Mouse (Mus musculus) thymus, postnatal 25 days (tissue): ENCODE measurements around the gene Sec31a.
"Not testable (repeated sequence)": the region's sequence is repeated elsewhere in the genome, so short reads cannot be mapped to it uniquely, and the experiment has no call there.

ENCODE experiments used
- DNase-seq: peaks from one replicate; pipeline ENCODE4 v3.0.0; 2022

Gene Sec31a

DNA sequence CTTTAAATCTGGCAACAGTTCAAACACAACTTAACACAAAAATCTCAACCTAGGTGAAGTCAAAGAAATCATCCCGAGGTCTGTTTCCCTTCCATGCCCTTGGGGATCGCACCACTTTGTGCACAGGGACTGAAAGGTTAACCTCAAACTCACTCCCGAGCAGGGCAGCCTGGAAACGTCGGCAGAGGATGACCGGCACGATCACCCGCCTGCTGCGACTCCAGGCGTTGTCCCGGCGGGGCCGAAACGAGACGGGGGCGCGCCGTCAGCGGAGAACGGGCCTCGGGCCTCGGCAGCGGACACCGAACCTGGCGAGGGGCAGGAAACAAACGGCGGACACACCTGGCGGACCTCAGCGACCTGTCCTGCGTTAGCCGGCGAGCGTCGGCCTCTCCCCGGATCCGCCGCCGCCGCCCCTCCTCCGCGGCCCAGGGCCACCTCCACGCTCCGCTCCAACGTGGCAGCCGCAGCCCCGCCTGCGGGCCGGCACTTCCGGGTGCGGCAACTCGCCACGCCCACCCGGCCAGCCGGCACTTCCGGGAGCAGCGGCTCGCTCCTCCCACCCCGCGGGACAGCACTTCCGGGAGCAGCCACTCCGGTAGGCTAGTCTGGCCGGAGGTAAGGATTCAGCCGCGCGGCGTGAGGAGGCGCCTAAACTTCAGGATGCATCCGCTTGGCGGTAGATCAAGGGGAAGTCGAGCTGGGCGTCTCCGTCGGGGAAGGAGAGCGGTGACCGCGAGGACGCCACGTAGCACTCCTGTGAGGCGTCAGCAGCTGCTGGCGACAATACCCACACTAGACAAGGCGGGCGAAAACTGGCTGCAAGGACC is at the start of gene Sec31a:
Gene Sec31a, minus strand, starts transcription at position 474 of the 830 bp plus-strand sequence.
- peak; percentile 98 for DNase-seq

DNA sequence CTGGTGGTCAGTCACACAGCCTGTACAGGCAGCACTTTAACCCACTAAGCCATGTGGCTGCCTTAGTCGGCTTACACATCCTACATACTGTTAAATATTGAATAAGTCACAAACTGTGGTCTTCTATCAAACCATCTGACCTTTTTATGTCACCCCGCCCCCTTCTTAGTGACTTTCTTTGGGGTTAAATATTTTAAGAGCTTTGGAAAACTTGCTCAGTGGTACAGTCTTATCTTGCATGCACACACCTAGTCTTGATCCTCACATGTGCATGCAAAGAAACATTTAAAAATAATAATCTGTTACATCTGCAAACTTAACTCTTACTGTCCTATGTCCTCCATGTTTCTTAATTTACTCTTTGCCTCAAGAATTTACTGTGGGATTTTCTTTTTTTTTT is 46.3 kb upstream of the Sec31a start:
- DNase-seq: no peak

DNA sequence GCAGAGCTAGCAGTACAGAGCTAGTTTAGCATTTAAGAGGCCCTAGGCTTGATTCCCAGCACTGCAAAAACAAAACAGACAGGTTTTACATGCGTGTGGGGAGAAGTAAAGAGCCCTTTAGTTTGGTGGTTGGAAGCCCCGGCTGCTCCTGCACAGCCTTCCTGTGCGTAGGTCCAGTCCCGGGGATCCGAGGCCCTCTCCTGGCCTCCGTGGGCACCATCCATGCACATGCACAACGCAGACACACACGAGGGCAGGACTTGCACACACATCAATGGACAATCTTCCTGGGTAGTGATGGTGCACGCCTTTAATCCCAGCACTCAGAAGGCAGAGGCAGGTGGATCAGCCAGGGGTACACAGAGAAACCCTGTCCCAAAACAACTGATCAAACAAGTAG is 45.5 kb upstream of the Sec31a start:
- no peak for DNase-seq

DNA sequence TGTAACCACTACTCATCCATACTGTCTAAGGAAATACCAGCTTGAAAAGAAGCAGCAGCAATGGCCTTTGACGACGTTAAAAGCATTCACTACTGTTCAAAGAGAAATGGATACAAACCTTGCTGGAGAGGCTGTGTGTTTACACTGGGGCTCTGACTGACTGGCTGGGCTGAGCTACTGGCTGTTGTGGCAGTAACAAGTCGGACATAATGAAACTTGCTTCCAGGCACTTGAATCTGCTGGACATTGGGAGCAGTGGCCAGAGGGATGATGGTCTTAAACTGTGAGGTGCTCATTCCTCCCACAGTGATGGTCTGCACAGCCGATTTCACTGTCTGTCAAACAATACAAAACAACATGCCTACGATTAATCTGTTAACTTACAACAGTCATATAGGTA is 43.4 kb upstream of the Sec31a start:
- no peak for DNase-seq

DNA sequence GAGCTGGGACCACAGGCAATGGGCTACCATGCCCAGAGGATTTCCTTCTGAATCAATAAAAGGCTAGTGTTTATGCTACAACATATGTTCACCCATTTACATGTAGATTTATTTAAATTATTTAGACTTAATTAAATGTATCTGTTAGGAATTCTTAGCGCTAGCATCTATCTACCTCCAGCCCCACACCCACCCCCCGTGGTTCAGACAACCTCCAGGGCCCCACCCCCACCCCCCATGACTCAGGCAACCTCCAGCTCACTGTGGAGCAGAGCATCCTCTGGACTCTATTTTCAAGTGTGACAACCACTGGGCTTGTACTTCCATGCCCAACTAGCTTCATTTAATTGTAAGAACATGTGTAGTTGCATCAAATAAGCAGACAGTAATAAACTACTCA is 35.8 kb upstream of the Sec31a start:
- no peak for DNase-seq

DNA sequence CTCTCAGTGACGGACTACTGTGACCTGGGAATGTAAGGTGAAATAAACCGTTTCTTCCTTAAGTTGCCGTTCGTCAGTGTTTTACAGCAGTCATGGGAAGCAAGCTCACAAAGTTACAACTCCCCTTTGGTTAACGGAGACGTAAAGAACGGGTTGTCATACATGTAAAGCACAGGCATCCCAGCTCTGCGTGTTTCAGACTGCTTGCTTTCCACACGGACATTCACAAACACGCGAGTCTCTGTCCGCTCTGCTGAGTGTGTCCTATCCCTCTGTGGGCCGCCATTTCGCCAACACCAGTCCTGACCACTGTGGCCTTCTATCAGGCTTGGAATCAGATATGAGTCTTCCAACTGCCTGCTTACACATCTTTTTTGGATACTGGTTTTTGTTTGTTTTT is 22.8 kb upstream of the Sec31a start:
- no peak for DNase-seq

DNA sequence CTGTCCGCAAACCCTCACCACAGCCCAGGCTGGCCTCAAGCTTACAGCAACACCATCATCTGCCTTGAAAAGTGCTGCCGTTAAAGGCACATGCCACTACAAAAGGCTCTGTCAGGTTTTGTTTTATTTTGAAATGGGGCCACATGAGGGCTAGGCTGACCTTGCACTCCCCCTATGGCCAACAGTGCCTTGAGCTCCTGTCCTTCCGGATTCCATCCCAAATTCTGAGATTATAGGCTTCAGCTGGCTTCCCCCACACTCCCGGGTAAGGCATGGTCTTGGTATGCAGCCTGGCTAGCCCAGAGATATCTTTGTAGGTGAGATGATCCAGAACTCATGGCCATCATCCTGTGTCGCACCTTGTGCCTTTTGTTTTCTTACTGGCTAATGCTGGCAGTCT is 21.9 kb upstream of the Sec31a start:
- no peak for DNase-seq

DNA sequence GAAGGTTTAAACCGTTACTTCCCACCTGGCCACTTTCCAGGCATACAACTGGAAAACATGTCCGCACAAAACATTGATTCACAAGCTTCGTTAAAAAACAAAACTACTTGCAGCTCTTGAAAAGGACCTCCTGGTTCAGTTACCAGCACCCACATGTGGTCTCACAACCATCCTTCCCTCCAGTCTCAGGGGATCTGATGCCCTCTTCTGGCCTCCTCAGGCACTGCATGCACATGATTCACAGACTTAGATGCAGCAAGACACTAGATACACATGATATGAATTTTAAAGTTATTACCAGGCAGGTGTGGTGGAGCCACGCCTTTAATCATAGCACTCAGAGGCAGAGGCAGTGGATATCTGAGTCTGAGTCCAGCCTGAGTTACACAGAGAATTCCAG is 21.1 kb upstream of the Sec31a start:
- no peak for DNase-seq

DNA sequence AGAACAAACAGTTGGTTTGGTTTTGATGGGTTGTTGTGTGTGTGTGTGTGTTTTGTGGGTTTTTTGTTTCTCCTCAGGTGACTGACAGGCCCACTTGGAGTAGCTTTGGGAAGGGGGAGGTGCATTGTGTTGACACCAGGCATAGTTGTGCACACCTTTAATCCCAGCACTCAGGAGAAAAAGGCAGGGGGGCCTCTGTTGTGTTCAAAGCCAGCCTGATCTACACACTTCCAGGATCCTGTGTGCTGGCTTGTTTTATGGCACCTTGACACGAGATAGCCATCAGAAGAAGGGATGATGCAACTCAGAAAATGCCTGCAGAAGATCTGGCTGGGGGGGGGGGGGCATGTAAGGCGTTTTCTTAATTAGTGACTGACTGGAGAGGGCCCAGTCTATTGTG is 14.9 kb upstream of the Sec31a start:
- DNase-seq: no peak

DNA sequence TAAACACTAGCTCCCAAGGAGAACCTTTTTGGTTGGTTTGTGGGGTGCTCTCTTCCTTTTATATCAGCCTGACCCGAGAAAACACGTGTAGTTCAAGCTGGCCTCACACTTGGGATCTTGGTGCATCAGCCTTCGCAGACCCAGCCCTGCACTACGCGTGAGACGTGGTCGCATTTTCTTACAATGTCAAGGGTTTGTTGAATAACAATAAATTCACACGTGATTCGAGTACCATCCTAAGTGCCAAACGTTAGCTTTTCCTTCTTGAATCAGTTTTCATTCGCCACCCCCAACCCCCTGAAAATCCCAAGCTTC is 14.0 kb upstream of the Sec31a start:
- no peak for DNase-seq

DNA sequence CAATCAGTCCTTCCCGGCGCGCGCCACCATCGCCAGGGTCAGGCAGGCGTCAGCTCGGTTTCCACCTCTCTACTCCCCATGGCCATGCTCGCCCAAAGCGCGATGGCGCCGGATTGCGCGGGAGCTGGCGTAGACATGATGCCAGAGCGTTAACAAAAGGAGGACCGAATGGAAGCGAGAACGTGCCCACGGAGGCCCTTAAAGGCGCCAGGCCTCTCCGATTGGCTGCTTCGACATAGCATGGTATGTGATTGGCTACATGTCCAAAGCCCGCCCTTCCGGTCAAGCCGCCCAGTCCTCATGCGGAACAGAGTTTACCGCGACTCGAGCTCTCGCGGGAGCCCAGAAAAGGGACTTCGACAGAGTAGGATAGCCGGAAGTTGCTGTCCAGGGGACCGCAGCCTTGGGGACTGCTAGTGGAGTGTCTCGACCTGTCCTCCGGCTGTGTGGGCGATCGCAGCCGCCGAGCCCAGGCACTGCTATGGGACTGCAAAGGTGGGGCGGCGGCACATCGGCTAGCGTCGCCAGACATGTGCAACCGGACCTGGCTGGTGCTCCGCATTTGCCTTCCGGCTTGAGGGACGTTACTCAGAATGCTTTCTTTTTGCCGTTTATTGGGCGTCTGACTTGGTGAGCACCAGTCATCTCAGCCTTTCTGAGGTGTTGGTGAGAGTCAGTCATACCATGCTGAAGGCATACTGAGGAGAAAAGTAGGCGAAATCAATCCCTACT is 13.5 kb upstream of the Sec31a start:
- DNase-seq: peak; percentile 87

DNA sequence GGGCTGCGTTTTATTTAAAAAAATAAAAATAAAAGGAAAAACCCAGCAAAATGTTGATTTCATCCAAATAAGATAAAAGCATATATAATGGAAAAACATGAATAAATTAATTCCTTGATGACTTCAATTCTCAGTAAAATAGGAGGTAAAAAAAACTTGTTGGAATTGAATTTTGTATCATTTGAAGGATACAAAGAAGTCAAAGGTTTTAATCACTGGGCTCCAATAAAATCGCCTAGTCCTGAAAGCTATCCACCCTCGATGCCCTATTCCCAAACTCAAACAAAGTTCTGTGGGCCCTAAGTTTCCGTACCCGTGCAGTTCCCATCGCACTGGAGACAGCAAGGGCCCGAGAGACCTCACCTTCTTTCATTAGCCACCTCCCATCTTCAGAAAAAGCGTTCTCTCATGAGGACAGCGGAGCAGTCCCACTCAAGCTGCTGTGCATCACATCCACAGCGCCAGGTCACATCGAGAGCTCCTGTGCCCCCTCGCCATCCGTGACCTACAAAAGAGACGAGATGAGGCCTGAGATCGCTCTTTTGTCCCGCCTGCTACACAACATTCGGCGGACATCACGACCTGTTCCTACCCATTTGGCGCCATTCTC is 12.8 kb upstream of the Sec31a start:
- no peak for DNase-seq

DNA sequence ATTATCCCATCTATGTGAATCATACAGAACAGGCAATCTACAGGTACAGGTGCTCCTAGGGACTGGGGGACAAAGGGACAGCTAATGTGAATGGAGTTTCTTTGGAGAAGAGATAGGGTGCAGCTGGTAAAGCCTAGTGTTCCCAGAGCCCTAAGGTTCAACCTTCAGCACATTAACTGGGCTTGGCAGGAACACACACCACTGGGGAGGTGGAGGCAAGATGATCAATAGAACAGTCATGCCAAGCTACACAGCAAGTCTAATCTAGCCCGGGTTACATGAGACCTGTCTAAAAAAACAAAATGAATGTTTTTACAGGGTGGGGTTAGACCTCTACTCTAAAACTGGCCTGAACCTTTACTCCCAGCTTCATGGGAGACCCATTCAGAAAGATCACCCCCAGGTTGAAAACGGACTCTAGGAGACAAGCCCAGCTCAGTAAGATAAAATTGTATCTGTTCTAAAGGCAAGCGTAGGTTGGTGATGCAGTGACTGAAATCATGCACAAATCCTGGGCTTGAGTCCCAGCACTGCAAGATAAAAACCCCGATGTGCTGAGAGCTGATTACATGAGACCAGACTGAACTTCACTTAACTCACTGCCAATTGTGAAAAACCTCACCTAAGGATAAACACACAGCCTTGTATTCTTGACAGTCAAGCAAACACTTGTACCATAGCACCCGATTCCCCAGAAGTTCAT is 12.1 kb upstream of the Sec31a start:
- no peak for DNase-seq

DNA sequence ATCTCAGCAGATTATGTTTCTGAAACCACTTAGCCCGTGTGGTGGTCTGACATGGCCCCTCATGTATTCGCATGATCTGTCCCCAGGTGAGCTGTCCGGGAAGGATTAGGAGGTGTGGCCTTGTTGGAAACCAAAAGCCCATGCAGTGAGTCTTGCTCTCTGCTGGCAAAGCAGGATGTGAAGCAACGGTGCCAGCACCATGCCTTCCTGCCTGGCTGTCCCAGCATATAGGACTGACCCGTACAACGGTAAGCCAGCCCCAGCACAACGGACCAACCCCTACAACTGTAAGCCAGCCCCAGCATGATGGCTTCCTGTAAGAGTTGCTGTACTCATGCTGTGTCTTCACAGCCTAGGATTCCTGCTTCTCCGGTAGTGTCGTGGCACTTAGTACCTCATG is 11.2 kb upstream of the Sec31a start:
- no peak for DNase-seq

DNA sequence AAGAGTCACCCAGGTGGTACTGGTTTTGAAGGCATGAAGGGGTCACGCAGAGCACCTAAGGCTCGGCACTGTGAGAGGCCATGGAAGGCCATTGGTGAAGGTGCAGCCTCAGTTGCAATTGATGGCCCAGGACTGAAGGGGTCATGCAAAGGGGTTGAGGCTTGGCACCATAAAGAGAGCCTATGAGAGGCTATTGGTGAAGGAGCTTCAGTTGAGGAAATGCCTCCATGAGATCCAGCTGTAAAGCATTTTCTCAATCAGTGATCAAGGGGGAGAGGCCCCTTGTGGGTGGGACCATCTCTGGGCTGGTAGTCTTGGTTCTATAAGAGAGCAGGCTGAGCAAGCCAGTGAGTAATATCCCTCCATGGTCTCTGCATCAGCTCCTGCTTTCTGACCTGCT is 9.8 kb upstream of the Sec31a start:
- not testable (repeated sequence) for DNase-seq

DNA sequence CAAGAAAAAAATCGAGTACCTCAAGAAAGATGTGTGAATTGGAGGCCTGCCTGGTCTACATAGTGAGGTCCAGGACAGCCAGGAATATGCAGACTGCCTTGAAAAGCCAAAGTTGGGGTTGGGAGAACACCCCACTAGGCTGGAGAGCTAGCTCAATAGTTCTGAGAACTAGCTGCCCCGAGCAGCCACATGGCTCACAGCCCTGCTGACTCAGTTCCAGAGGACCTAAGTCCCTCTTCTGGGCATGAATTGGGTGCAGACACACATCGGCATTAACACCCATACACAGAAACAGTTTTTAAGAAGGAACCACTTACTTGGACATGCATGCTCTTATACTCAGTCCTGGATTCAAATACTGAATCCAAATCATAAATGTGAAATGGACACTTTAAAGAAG is 8.2 kb upstream of the Sec31a start:
- no peak for DNase-seq

DNA sequence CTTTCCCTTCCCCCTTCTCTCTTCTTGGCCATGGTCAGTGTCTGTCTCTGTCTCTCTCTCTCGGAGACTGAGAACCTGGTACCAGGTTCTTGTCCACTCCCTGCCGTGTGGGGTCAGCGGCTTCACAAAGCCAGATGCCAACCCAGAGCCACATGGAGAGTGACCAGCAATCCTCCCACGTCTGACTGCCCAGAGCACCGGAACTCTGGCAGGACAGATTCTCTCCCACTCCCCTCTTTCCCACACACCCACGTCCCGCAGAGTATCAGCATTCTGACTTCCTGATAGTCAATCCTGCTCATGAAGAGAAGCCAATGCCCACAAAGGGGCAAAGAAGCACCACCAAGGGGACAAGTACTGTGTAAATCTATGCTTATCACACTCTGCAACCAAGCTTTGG is 7.6 kb upstream of the Sec31a start:
- no peak for DNase-seq

DNA sequence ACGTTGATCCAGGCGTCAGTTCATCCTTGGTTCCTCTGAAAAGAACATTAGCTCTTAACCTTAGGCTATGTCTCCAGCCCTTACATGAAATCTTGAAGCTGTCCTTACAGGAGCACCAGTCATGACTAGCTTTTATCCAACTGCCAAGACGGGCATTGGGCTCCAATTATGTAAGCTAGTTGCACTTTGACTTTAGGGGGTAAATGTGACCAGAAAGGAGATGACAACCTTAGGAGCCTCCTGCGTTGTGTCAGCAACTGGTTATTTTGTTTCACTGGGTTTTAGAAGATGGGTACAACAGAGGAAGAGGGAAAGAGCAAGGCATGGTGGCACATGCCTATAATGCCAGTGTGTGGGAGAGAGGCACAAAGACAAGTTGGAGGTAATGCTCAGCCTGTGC is 2.8 kb upstream of the Sec31a start:
- no peak for DNase-seq

DNA sequence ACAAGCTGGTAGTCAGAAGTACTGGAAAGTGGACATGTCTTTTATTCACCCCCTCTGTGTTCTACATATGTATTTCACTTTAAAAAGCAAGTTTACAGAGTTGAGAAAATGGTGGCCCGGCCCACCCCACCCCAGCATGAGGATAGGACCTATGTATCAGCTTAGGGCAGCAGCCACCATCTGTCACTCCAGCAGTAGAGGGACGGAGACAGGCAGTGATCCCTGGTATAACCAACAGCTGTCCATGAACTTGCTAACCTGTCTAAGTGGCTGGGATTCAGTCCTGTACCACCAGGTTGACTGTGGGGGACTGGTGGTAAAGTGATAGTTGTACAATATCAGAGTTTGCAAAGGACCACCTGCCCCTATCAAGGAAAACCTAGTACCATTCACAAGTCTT is 2.0 kb upstream of the Sec31a start:
- no peak for DNase-seq

DNA sequence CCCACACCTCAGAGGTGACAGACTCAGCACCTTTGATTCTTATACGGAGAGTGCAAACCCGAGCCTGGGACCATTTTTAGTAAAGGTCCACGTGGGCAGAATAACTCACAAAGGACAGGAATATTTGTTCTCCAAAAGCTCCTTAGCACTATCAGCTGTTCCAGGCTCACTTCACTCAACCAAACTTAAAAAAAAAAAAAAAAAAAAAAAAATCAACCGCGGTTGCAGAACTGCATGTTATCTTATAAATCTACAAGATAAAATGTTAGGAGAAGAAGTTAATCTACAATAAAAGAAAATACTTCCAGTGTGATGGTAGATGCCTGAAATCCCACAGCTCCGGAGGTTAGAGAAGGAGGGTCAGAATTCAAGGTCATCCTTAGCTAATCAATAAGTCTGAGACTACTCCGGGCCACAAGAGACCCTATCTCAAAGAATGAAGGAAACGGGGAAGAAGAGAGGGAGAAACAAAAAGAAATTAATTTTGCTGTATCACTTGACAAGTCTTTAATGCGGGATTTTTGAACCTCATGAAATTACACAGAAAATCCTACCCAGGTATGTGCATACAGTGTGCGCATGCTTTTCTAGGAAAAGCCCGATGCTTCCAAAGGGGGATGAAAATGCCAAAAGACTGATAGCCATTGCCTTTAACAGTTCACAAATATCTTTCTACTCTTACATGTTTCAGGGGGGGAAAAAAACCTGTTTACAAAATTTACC is 1.4 kb downstream of the Sec31a start:
- no peak for DNase-seq

DNA sequence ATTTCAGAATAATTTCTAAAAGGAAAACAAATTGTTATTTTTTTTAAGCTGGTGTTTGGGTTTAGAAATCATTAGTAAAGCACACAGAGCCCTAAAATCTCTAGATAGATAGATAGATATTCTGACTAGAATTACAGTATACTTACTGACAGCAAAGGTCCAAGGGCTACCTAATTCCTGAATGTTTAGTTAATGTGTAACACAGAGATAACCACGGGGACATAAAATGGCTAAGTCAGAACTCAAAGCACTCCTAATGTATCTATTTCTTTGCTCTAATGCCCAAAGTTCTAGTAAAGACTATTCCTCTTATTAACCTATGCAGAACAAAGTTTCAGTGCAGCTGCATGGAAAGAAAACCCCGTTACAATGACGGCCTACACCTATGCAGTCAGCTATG is 3.1 kb downstream of the Sec31a start:
- DNase-seq: no peak

DNA sequence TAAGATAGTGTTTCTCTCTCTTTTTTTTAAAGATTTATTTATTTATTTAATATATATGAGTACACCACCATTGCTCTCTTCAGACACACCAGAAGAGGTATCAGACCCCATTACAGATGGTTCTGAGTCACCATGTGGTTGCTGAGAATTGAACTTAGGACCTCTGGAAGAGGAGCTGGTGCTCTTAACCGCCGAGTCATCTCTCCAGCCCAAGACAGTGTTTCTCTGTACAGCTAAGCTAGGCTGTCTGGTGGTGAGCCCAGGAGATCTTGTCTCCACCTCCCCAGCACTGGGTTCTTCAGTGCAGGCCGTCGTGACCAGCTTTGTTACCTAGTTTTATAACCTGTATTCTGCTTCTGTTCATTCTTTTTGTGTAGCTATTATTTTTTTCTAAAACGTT is 5.8 kb downstream of the Sec31a start:
- no peak for DNase-seq

DNA sequence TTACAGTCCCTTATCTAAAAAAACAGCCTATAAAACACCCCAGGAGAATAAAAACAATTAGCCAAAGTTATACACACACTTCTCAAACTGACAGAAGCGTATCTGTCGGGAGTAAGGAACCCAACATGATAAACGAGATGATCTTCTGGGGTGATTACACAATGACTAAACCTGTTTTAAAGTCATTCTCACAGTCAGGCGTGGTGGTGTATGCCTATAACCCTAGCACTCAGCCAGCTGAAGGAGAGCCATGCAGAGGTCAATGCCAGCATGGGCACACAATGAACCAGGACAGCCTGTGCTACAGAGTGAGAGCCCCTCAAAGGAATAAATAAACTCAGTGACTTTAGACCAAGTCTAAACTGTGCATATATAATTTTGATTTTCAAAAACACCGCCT is 7.5 kb downstream of the Sec31a start:
- no peak for DNase-seq
